Mouse (Mus musculus): ENCODE results near the gene Numb.

Numb gene

DNA sequence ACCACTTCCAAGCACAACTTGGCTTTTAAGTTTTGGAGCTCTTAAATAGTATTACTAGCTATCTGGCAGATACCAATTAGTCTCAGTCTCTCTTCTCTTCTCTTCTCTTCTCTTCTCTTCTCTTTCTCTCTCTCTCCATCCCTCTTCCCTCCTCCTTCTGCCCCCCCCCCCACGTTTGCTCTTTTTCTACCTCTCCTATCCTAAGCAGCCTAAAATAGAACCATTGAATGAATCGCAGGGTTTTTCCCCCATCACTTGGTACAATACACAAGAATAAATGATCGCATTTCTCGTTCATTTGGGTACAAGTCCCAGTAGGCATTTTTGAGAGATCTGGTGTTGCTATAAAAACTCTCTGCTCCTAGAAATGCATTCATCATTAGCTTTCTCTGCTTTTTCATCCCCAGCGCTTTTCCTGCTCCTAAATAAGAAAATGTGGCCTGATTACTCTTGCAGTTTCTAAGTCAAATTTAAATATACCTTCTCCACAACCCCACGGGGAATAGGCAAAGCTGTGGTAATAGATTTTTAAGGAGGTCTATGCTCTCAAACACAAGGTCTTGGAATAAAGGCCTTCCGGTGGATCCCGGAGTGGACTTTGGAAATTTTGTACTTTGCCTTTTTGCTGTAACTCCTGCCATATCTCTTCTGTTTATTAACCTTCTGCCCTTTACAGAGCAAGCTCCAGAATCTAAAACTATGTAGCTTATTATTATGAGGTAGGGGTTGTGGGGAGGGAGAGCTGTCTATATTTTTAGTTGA, 1.2 kb upstream of the Numb start:
- 23% methylated on average over 8 of the region's 8 CpGs for WGBS

DNA sequence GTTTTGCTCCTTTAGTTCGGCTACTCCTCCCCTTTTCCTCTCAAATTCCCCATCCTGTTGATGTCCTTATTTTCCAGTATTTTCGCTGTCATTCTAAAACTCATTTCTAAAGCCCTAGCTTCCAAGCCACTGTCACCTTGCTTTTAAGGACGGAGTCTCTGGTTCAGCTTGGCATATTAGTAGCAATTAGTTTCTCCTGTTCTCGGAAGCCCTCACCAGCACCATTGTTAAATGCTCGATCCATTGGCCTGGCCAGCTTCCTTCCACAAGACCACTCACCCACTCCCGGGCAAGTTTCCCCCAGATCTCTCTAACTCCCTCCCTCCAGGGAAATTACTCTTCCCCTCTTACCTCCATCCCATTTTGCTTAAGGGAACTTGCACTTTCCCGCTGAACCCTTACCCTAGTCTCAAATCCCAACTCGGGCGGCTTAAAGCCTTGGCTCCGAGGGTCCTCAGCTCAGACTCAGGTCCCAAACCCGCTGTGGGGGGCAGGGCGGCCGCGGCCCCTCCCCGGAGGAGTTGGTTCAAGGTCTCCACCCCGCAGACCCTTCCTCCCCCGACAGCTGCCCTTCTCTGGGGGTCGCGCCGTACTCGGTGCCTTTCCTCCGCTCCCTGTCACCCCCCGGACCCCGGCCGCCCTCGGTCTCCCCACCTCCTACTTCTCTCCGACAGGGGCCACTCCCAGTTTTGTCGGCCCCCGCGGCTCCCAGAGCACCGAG, 853 bp downstream of the Numb start:
- WGBS: under 1% methylated on average over 30 of the region's 31 CpGs

DNA sequence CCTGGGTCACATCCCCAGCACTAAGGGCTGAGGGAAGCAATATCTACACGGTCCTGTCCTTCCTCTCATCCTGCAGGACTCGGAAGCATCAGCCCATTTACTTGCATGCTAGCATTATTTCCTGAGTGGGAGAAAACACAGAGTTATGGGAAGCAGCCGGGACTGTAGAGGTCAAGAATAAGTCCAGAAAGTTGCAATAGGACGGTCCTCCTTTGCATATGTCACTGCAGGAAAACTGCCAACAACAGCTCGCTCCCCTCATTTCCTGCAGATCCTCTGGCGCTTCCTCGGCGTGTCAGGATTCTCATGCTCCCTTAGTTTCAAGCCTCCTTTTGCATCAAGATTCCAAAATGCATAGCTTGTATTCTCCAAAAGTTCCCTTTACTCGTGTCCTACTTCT, 4.8 kb downstream of the Numb start:
- 50% methylated on average over 9 of the region's 9 CpGs for WGBS

DNA sequence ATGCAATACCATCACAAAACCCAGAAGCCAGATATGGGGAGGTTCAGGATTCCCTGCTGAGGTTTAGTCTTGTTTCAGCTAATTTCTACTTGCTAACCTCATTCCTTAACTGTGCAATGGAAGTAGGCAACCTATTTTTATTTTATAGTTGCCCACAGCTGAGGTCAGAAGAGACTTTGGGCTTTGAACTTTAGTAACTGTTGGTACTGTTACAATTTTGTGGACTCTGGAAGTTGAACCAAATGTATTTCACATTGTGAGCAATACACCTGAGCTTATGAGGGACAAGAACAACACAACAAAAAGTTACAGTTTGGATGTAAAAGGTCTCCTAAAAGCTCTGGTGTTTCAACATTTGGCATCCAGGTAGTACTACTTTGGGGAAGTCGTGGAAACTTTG, 6.9 kb downstream of the Numb start:
- WGBS: 58% methylated on average over 1 of the region's 1 CpGs

GRCm38 (mm10) chr12:83914202-83914740, 7.5 kb downstream of the Numb start:
- 60% methylated on average over 4 of the region's 4 CpGs for WGBS

- WGBS: 97% methylated on average over 2 of the region's 2 CpGs
These were observed 11.3 kb downstream of the Numb start for GRCm38 (mm10) chr12:83910451-83910850.

DNA sequence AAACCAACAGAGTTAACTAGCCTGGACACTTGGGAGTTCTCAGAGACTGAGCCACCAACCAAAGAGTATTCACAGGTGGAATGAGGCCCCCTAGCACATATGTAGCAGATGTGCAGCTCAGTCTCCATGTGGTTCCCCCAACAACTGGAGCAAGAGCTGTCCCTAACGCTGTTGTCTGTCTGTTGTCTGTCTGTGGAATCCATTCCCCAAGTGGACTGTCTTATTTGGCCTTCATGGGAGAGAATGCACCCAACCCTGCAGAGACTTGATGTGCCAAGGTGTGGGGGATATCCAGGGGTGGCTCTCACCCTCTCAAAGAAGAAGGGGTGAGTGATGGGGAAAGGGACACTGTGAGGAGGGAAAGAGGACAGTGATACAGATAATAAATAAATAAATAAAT, 28.8 kb downstream of the Numb start:
- WGBS: 91% methylated on average over 1 of the region's 1 CpGs

DNA sequence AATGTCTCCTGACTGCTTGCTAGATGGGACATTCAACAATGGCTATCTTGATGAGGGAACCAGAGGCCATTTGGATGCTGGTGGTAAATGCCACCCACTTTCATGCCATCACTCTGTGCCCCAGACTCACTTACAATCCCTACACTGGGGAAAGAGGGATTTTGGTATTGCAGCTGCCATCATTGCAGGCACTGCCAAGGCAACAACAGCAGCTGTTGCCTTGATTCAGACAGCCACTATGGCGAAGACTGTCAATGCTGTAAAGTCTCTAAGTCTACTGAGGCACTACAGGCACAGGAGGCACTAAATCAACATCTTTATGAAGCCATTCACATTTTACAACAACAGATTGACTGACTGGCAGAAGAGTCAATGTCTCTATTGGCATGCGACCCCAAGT, 30.5 kb downstream of the Numb start:
- WGBS: 90% methylated on average over 2 of the region's 2 CpGs

- 100% methylated on average over 1 of the region's 1 CpGs for WGBS
These were observed 32.6 kb downstream of the Numb start for GRCm38 (mm10) chr12:83889128-83889527.

GRCm38 (mm10) chr12:83885516-83886285, 36.0 kb downstream of the Numb start:
- 87% methylated on average over 7 of the region's 7 CpGs for WGBS

DNA sequence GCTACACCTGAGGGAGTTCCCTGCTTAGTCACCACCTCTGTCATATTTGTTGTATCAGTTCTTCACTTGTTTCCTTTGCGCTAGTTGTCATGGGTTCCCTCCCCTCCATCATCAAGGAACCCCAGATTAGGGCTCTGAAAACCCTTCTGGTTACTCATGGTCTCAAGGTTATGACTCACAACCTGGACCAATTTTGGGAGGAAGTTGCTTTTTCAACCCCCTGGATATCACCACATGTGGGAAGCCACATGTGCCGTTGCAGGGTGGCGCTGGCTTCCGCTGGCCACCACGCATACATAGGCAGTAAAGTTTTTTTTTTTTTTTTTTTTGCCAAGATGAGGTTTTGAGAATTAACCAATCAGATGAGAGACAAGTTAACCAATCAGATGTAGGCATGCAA, 36.7 kb downstream of the Numb start:
- WGBS: 93% methylated on average over 5 of the region's 5 CpGs

- WGBS: 65% methylated on average over 7 of the region's 7 CpGs
These were observed 39.2 kb downstream of the Numb start for GRCm38 (mm10) chr12:83882503-83882902.

DNA sequence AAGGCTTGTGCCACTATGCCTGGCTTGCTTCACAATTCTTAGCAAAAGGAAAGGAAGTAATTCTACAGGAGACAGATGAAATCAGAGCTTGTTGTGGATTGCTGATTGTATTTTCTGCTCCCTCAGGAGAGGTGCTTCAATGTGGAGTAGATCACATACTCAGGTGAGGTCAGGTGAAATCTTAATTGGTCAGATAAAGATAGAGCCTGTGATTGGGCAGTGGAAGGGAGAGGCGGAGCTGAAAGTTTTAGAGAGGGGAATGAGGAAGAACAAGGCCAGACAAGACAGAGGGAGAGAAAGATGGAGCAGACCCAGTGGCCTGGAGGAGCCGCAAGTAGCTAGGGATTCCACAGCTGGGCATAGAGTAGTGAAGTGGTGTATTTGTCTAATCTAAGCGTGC, 39.6 kb downstream of the Numb start:
- WGBS: 82% methylated on average over 3 of the region's 3 CpGs

GRCm38 (mm10) chr12:83880913-83881312, 40.8 kb downstream of the Numb start:
- WGBS: 51% methylated on average over 2 of the region's 2 CpGs

GRCm38 (mm10) chr12:83875097-83875496, 46.6 kb downstream of the Numb start:
- 64% methylated on average over 2 of the region's 2 CpGs for WGBS

DNA sequence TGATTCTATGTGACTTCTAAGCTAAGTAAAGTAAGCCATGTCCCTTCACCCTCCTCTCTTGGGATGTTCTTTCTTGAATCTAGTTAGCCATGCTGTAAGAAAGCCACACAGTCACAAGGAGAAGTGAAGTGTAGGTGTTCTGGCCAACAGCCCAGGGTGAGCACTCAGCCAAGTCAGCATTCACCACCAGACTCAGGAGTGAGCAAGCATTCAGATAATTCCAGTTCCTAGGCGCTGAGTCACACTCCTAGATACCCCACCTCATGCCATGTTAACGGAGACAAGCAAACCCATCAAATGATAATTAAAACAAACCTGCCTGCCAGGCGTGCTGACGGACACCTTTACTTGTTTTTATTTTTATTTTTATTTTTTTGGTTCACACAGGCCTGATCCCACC, 47.1 kb downstream of the Numb start:
- WGBS: 54% methylated on average over 4 of the region's 4 CpGs

DNA sequence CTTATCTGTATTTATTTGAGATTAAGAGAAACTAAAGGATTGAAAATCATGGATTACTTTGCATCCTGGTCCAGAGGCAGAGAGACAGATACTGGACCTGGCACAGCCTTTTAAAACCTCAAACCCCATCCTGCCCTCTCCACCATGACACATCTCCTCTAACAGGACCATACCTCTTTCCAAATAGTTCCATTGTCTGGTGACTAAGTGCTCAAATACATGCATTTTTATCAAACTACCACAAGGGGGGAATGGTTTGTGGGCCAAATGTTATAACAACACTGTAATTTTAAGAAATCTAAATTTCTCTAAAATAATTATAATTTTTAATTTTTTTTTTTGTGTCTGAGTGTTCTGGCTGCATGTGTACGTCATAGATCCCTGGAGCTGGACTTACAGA, 57.2 kb downstream of the Numb start:
- WGBS: 52% methylated on average over 1 of the region's 1 CpGs

DNA sequence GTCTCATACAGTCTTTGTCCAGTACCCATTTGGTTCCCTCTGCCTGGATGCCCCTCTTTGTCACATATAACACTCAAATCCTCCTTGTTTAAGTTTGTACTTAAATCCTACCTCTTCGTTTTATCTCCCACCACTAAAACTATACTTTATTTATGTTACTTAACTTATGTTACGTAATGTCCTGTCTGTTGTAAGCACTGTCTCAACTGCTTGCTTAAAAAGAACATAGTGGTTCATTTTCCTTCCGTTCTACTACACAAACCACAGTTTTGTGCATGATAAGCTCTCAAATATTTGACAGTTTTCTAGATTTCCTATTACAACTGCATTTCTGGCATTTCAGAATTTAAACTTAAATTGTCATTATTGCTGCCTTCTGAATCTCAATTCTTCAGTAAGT, 59.9 kb downstream of the Numb start:
- WGBS: 59% methylated on average over 3 of the region's 3 CpGs

DNA sequence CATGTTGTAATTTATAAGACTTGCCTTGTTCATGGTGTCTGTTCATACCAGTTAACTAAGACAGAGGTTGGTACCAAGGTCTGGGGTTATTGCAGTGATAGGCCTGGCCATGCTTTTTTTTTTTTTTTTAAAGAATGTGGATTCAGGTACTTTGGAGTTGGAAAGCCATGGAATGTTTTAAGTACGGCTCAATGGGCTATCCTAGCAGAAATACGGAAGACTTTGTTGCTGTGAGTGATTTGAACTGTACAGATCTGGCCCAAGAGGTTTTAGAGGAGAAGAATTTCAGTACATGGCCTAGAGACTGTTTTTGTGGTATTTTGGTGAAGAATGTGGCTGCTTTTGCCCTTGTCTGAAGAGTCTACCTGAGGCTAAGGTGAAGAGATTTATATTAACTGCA, 63.7 kb downstream of the Numb start:
- 96% methylated on average over 2 of the region's 2 CpGs for WGBS

- WGBS: 78% methylated on average over 1 of the region's 1 CpGs
These were observed 66.5 kb downstream of the Numb start for GRCm38 (mm10) chr12:83855211-83855610.

DNA sequence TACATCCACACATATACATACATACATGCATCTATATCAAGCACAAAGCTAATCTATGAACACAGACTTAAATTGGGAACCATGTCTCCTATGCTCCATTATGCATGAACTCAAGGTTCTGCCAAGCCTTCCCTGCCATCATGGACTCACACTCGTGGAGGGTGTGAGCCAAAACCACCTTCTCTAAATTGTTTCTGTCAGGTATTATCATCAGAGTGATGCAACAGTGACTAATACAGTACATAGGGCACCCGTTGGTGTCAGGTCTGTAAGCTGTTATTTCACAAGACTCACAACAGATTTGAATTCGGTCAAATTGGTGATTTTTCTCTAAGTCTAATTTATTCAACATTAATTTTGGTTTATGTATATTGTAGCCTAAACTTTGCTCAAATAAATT, 67.5 kb downstream of the Numb start:
- WGBS: 74% methylated on average over 3 of the region's 3 CpGs

GRCm38 (mm10) chr12:83852512-83853213, 69.1 kb downstream of the Numb start:
- 63% methylated on average over 5 of the region's 5 CpGs for WGBS

Data from cerebral cortex, adult 2 months (tissue).